Mouse (Mus musculus) myocyte (in vitro differentiated cells): Measurements from ENCODE around the gene Rhbdd3. TPM values are rescaled to one million over a fixed set of nuclear protein-coding genes. Genes with fewer than 3 reads are reported as not detected.

Source experiments
- H3K27me3 ChIP-seq: one replicate; pipeline ENCODE4 v1.6.1; 2011; ENCODE audit not compliant: control insufficient read depth, insufficient read depth, insufficient read length
- H3K36me3 ChIP-seq: one replicate; pipeline ENCODE4 v1.6.1; 2011; ENCODE audit not compliant: control insufficient read depth, insufficient read depth
- H3K4me2 ChIP-seq: one replicate; pipeline ENCODE4 v1.6.1; 2011; ENCODE audit warnings: low read depth, control low read depth
- H3K4me3 ChIP-seq: one replicate; pipeline ENCODE4 v1.5.1; 2011; ENCODE audit warnings: mild to moderate bottlenecking, control low read depth, moderate library complexity
- H3K79me2 ChIP-seq: one replicate; pipeline ENCODE4 v1.6.1; 2011; ENCODE audit not compliant: control insufficient read depth, insufficient read depth
- H3ac ChIP-seq: one replicate; pipeline ENCODE4 v1.6.1; 2011; ENCODE audit not compliant: control insufficient read depth, insufficient read length
- CEBPB ChIP-seq: IDR thresholded peaks from 2 replicates; pipeline ENCODE4 v1.6.1; 2011; ENCODE audit warnings: mild to moderate bottlenecking, moderate library complexity; ENCODE audit not compliant: poor library complexity, insufficient read depth, severe bottlenecking
- E2F4 ChIP-seq: IDR thresholded peaks from one replicate; pipeline ENCODE4 v1.6.1; 2011; ENCODE audit warnings: mild to moderate bottlenecking, control low read depth, moderate library complexity; ENCODE audit not compliant: insufficient read depth
- MAX ChIP-seq: IDR thresholded peaks from one replicate; pipeline ENCODE4 v1.6.1; 2011; ENCODE audit warnings: low read depth, mild to moderate bottlenecking, control low read depth
- MYOD1 ChIP-seq, 3 experiments: IDR thresholded peaks; one replicate each; pipeline ENCODE4 v1.6.1; 2011; ENCODE audit warnings: control low read depth in 2 of 3, low read depth in 2 of 3, mild to moderate bottlenecking in 2 of 3, moderate library complexity in 1 of 3; ENCODE audit not compliant: insufficient read length in 2 of 3, control insufficient read depth in 1 of 3
- MYOG ChIP-seq, 3 experiments: IDR thresholded peaks; one replicate each; pipeline ENCODE4 v1.6.1; 2011; ENCODE audit warnings: control low read depth in 2 of 3, low read depth in 2 of 3, mild to moderate bottlenecking in 2 of 3; ENCODE audit not compliant: insufficient read length in 2 of 3, control insufficient read depth in 1 of 3, insufficient read depth in 1 of 3
- POLR2A ChIP-seq: IDR thresholded peaks from one replicate; pipeline ENCODE4 v1.6.1; 2011; ENCODE audit warnings: low read depth, mild to moderate bottlenecking, control low read depth, moderate library complexity; ENCODE audit not compliant: insufficient read length
- POLR2AphosphoS2 ChIP-seq: IDR thresholded peaks from one replicate; pipeline ENCODE4 v1.6.1; 2011; ENCODE audit warnings: low read depth, control low read depth; ENCODE audit not compliant: insufficient read length
- REST ChIP-seq: IDR thresholded peaks from one replicate; pipeline ENCODE4 v1.6.1; 2011; ENCODE audit warnings: mild to moderate bottlenecking, control low read depth, moderate library complexity; ENCODE audit not compliant: insufficient read depth, insufficient read length
- SRF ChIP-seq: IDR thresholded peaks from one replicate; pipeline ENCODE4 v1.6.1; 2011; ENCODE audit warnings: low read depth; ENCODE audit not compliant: control insufficient read depth, insufficient read length
- TCF12 ChIP-seq: IDR thresholded peaks from one replicate; pipeline ENCODE4 v1.6.1; 2011; ENCODE audit warnings: mild to moderate bottlenecking, control low read depth; ENCODE audit not compliant: poor library complexity, insufficient read depth, severe bottlenecking
- TCF3 ChIP-seq: IDR thresholded peaks from one replicate; pipeline ENCODE4 v1.6.1; 2011; ENCODE audit warnings: low read depth, control low read depth; ENCODE audit not compliant: insufficient read length
- USF1 ChIP-seq: IDR thresholded peaks from one replicate; pipeline ENCODE4 v1.6.1; 2011; ENCODE audit warnings: low read depth, mild to moderate bottlenecking, control low read depth, moderate library complexity
- polyA plus RNA-seq: library from polyadenylated mRNA; unstranded; fragments of >200 nt; fragmentation: generic; extraction: Trizol; gene quantifications from one replicate; pipeline ENCODE4 v1.2.1, GENCODE M21; 2012; ENCODE audit warnings: missing spikeins

Gene Rhbdd3
- polyA plus RNA-seq, 1 experiment, result 23.6 TPM

- no peak overlapping the region for H3K4me3 ChIP-seq
- no peaks in the 10 kb centered on the region for H3K79me2 ChIP-seq
- no peak overlapping the region for H3ac ChIP-seq
- no peak overlapping the region for H3K4me2 ChIP-seq
- TF ChIP-seq MAX (no peak), TCF12 (no peak), CEBPB (no peak), SRF (no peak), MYOG (IDR thresholded peaks at IDR 0.05; ENCODE audit: control insufficient read depth in 1 of 3, insufficient read depth in 1 of 3, insufficient read length in 2 of 3, low read depth in 2 of 3) (no peak), E2F4 (no peak), POLR2AphosphoS2 (no peak), TCF3 (no peak), POLR2A (no peak), REST (no peak), USF1 (no peak), MYOD1 (IDR thresholded peaks at IDR 0.05; ENCODE audit: control insufficient read depth in 1 of 3, insufficient read length in 2 of 3, low read depth in 2 of 3) (no peak)
- peaks cover 42% of the 10 kb centered on the region for H3K27me3 ChIP-seq
- H3K36me3 ChIP-seq, result no peaks in the 10 kb centered on the region
These were observed 40.6 kb downstream of the Rhbdd3 start for GRCm38 (mm10) chr11:5139372-5139771.

- Histone ChIP-seq H3K79me2 (no peaks in the 10 kb centered on the region), H3K27me3 (peaks cover 33% of the 10 kb centered on the region), H3K4me3 (no peak overlapping the region), H3K36me3 (no peaks in the 10 kb centered on the region), H3ac (no peak overlapping the region), H3K4me2 (no peak overlapping the region)
- TF ChIP-seq CEBPB, result no peak
- TF ChIP-seq SRF, result no peak
- TF ChIP-seq E2F4, result no peak
- TF ChIP-seq MAX, result no peak
- no peak for TF ChIP-seq POLR2AphosphoS2
- TF ChIP-seq MYOD1 (IDR thresholded peaks at IDR 0.05; ENCODE audit: control insufficient read depth in 1 of 3, insufficient read length in 2 of 3, low read depth in 2 of 3), result no peak
- no peak for TF ChIP-seq TCF12
- TF ChIP-seq TCF3, result no peak
- no peak for TF ChIP-seq REST
- TF ChIP-seq USF1, result no peak
- TF ChIP-seq POLR2A, result no peak
- TF ChIP-seq MYOG (IDR thresholded peaks at IDR 0.05; ENCODE audit: control insufficient read depth in 1 of 3, insufficient read depth in 1 of 3, insufficient read length in 2 of 3, low read depth in 2 of 3), result no peak
These were observed 41.9 kb downstream of the Rhbdd3 start for GRCm38 (mm10) chr11:5140619-5141018.

- TF ChIP-seq POLR2A (no peak), POLR2AphosphoS2 (no peak)
- H3K36me3 ChIP-seq, result no peaks in the 10 kb centered on the region
- no peak overlapping the region for H3K4me3 ChIP-seq
- no peak overlapping the region for H3ac ChIP-seq
- peaks cover 27% of the 10 kb centered on the region for H3K27me3 ChIP-seq
- no peak overlapping the region for H3K4me2 ChIP-seq
- no peaks in the 10 kb centered on the region for H3K79me2 ChIP-seq
These were observed 42.5 kb downstream of the Rhbdd3 start for GRCm38 (mm10) chr11:5141252-5141651.

GRCm38 (mm10) chr11:5141965-5142364 is 43.2 kb downstream of the Rhbdd3 start:
- no peak overlapping the region for H3K4me2 ChIP-seq
- H3K4me3 ChIP-seq, result no peak overlapping the region
- no peak overlapping the region for H3ac ChIP-seq
- no peaks in the 10 kb centered on the region for H3K36me3 ChIP-seq
- H3K27me3 ChIP-seq, result peaks cover 24% of the 10 kb centered on the region
- TF ChIP-seq SRF (no peak), TCF3 (no peak), MYOG (IDR thresholded peaks at IDR 0.05; ENCODE audit: control insufficient read depth in 1 of 3, insufficient read depth in 1 of 3, insufficient read length in 2 of 3, low read depth in 2 of 3) (no peak), POLR2AphosphoS2 (no peak), REST (no peak), MAX (no peak), TCF12 (no peak), E2F4 (no peak), MYOD1 (IDR thresholded peaks at IDR 0.05; ENCODE audit: control insufficient read depth in 1 of 3, insufficient read length in 2 of 3, low read depth in 2 of 3) (no peak), POLR2A (no peak), USF1 (no peak), CEBPB (no peak)
- H3K79me2 ChIP-seq, result no peaks in the 10 kb centered on the region

- no peaks in the 10 kb centered on the region for H3K79me2 ChIP-seq
- H3ac ChIP-seq, result no peak overlapping the region
- H3K36me3 ChIP-seq, result no peaks in the 10 kb centered on the region
- no peak overlapping the region for H3K4me3 ChIP-seq
- H3K27me3 ChIP-seq, result peaks cover 29% of the 10 kb centered on the region
- no peak overlapping the region for H3K4me2 ChIP-seq
- no peak for TF ChIP-seq POLR2A
- no peak for TF ChIP-seq SRF
- no peak for TF ChIP-seq POLR2AphosphoS2
- no peak for TF ChIP-seq MYOG (IDR thresholded peaks at IDR 0.05; ENCODE audit: control insufficient read depth in 1 of 3, insufficient read depth in 1 of 3, insufficient read length in 2 of 3, low read depth in 2 of 3)
- TF ChIP-seq CEBPB, result no peak
- no peak for TF ChIP-seq MYOD1 (IDR thresholded peaks at IDR 0.05; ENCODE audit: control insufficient read depth in 1 of 3, insufficient read length in 2 of 3, low read depth in 2 of 3)
- no peak for TF ChIP-seq MAX
- TF ChIP-seq REST, result no peak
- no peak for TF ChIP-seq USF1
- no peak for TF ChIP-seq TCF12
- no peak for TF ChIP-seq E2F4
- TF ChIP-seq TCF3, result no peak
These were observed 46.9 kb downstream of the Rhbdd3 start for GRCm38 (mm10) chr11:5145600-5145999.
